Mouse (Mus musculus) heart, embryonic 11.5 days (tissue): ENCODE results near the gene Olfr1341. TPM values are rescaled to one million over a fixed set of nuclear protein-coding genes. Genes with fewer than 3 reads are reported as not detected.

Experiments
- ATAC-seq: fragments of 200-750 bp; cut with Nextera tagmentation; replicated peaks from 2 replicates; pipeline ENCODE4 v1.8.0; 2017; ENCODE audit warnings: moderate library complexity; ENCODE audit not compliant: insufficient number of reproducible peaks, low FRiP score, low TSS enrichment
- H3K27ac ChIP-seq: fragments of 300-500 bp; sonication (generic); 2 replicates; pipeline ENCODE4 v1.5.1; 2014; ENCODE audit warnings: mild to moderate bottlenecking, low read depth, low read length
- H3K27me3 ChIP-seq: fragments of 300-500 bp; sonication (generic); 2 replicates; pipeline ENCODE4 v1.6.1; 2014; ENCODE audit warnings: mild to moderate bottlenecking, low read length, mixed read lengths; ENCODE audit not compliant: control insufficient read depth, insufficient read depth
- H3K36me3 ChIP-seq: fragments of 300-500 bp; sonication (generic); 2 replicates; pipeline ENCODE4 v1.6.1; 2014; ENCODE audit warnings: mild to moderate bottlenecking, low read length, moderate library complexity, mixed read lengths; ENCODE audit not compliant: control insufficient read depth, insufficient read depth
- H3K4me1 ChIP-seq: fragments of 300-500 bp; sonication (generic); 2 replicates; pipeline ENCODE4 v1.6.1; 2014; ENCODE audit warnings: low read length; ENCODE audit not compliant: control insufficient read depth, insufficient read depth
- H3K4me2 ChIP-seq: fragments of 300-500 bp; sonication (generic); 2 replicates; pipeline ENCODE4 v1.6.1; 2014; ENCODE audit warnings: mild to moderate bottlenecking, moderate library complexity
- H3K4me3 ChIP-seq: fragments of 300-500 bp; sonication (generic); 2 replicates; pipeline ENCODE4 v1.5.1; 2014; ENCODE audit warnings: low read depth, low read length
- H3K9ac ChIP-seq: fragments of 300-500 bp; sonication (generic); 2 replicates; pipeline ENCODE4 v1.6.1; 2014; ENCODE audit warnings: mild to moderate bottlenecking, low read depth, low read length, moderate library complexity
- H3K9me3 ChIP-seq: fragments of 300-500 bp; sonication (generic); replicated peaks from 2 replicates; pipeline ENCODE4 v1.6.1; 2016; ENCODE audit warnings: low read length; ENCODE audit not compliant: control insufficient read depth
- WGBS: fragments of 180-500 bp; shearing (Covaris S2); extraction: QIAGEN DNeasy Blood & Tissue Kit; methylation state at CpG from one replicate; pipeline ENCODE4 v1.1.7; 2014; ENCODE audit not compliant: insufficient replicate concordance; 5-methylcytosine and 5-hydroxymethylcytosine counted together
- polyA plus RNA-seq: library from polyadenylated mRNA; unstranded; fragments of >200 nt; fragmentation: Nextera tagmentation; extraction: Ambion mirVana; gene quantifications from 2 replicates; pipeline ENCODE4 v1.2.1, GENCODE M21; 2014

Gene Olfr1341
- polyA plus RNA-seq, 1 experiment from 2014 or later: not detected

GRCm38 (mm10) chr4:118721742-118722483 is 18.6 kb downstream of the Olfr1341 start:
- ATAC-seq: no peak
- Histone ChIP-seq H3K36me3 (no peaks in the 10 kb centered on the region), H3K9me3 (no peaks in the 10 kb centered on the region), H3K4me3 (no peak overlapping the region), H3K27ac (no peak overlapping the region), H3K9ac (no peak overlapping the region), H3K4me1 (no peaks in the 10 kb centered on the region), H3K27me3 (no peaks in the 10 kb centered on the region), H3K4me2 (no peak overlapping the region)
- 43% methylated on average over 10 of the region's 10 CpGs for WGBS

- Histone ChIP-seq H3K4me3 (no peak within 1 kb of the TSS), H3K9me3 (no peaks in the 10 kb centered on the region), H3K36me3 (no peaks in the 10 kb centered on the region), H3K4me1 (no peaks in the 10 kb centered on the region), H3K27me3 (no peaks in the 10 kb centered on the region), H3K9ac (no peak within 1 kb of the TSS), H3K4me2 (no peak within 1 kb of the TSS), H3K27ac (no peak within 1 kb of the TSS)
- WGBS: 90% methylated on average over 1 of the region's 1 CpGs
- ATAC-seq: no peak
These were observed 28.6 kb downstream of the Olfr1341 start, which contains the start of gene Olfr1339 for GRCm38 (mm10) chr4:118731875-118732274. Gene Olfr1339 (plus strand): TSS chr4:118732175.

GRCm38 (mm10) chr4:118739574-118739973 is 36.3 kb downstream of the Olfr1341 start:
- no peaks in the 10 kb centered on the region for H3K9me3 ChIP-seq
- H3K9ac ChIP-seq: no peak overlapping the region
- no peak overlapping the region for H3K4me3 ChIP-seq
- H3K4me1 ChIP-seq: no peaks in the 10 kb centered on the region
- H3K27me3 ChIP-seq: peaks cover 20% of the 10 kb centered on the region
- no peak for ATAC-seq
- 60% methylated on average over 3 of the region's 3 CpGs for WGBS
- H3K27ac ChIP-seq: no peak overlapping the region
- H3K36me3 ChIP-seq: no peaks in the 10 kb centered on the region
- H3K4me2 ChIP-seq: no peak overlapping the region

GRCm38 (mm10) chr4:118740988-118741698 is 37.8 kb downstream of the Olfr1341 start:
- no peak for ATAC-seq
- no peak overlapping the region for H3K27ac ChIP-seq
- H3K9ac ChIP-seq: no peak overlapping the region
- no peak overlapping the region for H3K4me3 ChIP-seq
- no peak overlapping the region; the same call in 1 of the 2 replicates for H3K4me2 ChIP-seq
- peaks cover 20% of the 10 kb centered on the region for H3K27me3 ChIP-seq
- no peaks in the 10 kb centered on the region for H3K4me1 ChIP-seq
- H3K9me3 ChIP-seq: no peaks in the 10 kb centered on the region
- WGBS: 7% methylated on average over 11 of the region's 11 CpGs
- no peaks in the 10 kb centered on the region for H3K36me3 ChIP-seq

GRCm38 (mm10) chr4:118741881-118742280 is 38.6 kb downstream of the Olfr1341 start:
- peaks cover 20% of the 10 kb centered on the region for H3K27me3 ChIP-seq
- WGBS: 8% methylated on average over 16 of the region's 16 CpGs
- H3K9me3 ChIP-seq: no peaks in the 10 kb centered on the region
- H3K4me3 ChIP-seq: no peak overlapping the region
- ATAC-seq: no peak
- H3K9ac ChIP-seq: no peak overlapping the region
- H3K4me1 ChIP-seq: no peaks in the 10 kb centered on the region
- H3K27ac ChIP-seq: no peak overlapping the region
- H3K36me3 ChIP-seq: no peaks in the 10 kb centered on the region
- no peak overlapping the region; the same call in 1 of the 2 replicates for H3K4me2 ChIP-seq

- Histone ChIP-seq H3K4me2 (no peak within 1 kb of the TSS), H3K4me3 (no peak within 1 kb of the TSS), H3K4me1 (no peaks in the 10 kb centered on the region), H3K27me3 (no peaks in the 10 kb centered on the region), H3K9me3 (no peaks in the 10 kb centered on the region), H3K27ac (no peak within 1 kb of the TSS), H3K9ac (no peak within 1 kb of the TSS), H3K36me3 (no peaks in the 10 kb centered on the region)
- 52% methylated on average over 1 of the region's 1 CpGs for WGBS
- ATAC-seq: no peak
These were observed 55.3 kb downstream of the Olfr1341 start, which contains the start of gene Olfr1338 for GRCm38 (mm10) chr4:118758637-118759036. Gene Olfr1338 (minus strand): TSS chr4:118758737.

Other genes starting within 250 kb of the Olfr1341 start
- 3.7 and 4.4 TPM in 2 replicates for gene Mpl, start 246.0 kb upstream of the Olfr1341 start, polyA plus RNA-seq
- 34.6 and 40.9 TPM in 2 replicates for gene Tie1, start 213.5 kb upstream of the Olfr1341 start, polyA plus RNA-seq
- gene 2610528J11Rik, start 176.5 kb upstream of the Olfr1341 start, polyA plus RNA-seq: 0.31 and 0.39 TPM in 2 replicates
- gene Tmem125, start 159.5 kb upstream of the Olfr1341 start, polyA plus RNA-seq: 0.16 and 0.45 TPM in 2 replicates
- gene Cfap57, start 82.7 kb upstream of the Olfr1341 start, polyA plus RNA-seq: 1.2 and 1.5 TPM in 2 replicates
- 106 and 111 TPM in 2 replicates for gene Ebna1bp2, start 82.7 kb upstream of the Olfr1341 start, polyA plus RNA-seq
- gene Olfr62, start 44.6 kb upstream of the Olfr1341 start, polyA plus RNA-seq: not detected in 2 replicates
- not detected in 2 replicates for gene Olfr1342, start 10.8 kb upstream of the Olfr1341 start, polyA plus RNA-seq
- gene Olfr1340, start 16.6 kb downstream of the Olfr1341 start, polyA plus RNA-seq: not detected in 2 replicates
- gene Olfr1339, start 28.7 kb downstream of the Olfr1341 start, polyA plus RNA-seq: not detected in 2 replicates
- not detected in 2 replicates for gene Olfr1338, start 55.2 kb downstream of the Olfr1341 start, polyA plus RNA-seq
- gene Olfr1337, start 79.1 kb downstream of the Olfr1341 start, polyA plus RNA-seq: not detected in 2 replicates
- not detected in 2 replicates for gene Olfr1335, start 106.4 kb downstream of the Olfr1341 start, polyA plus RNA-seq
- not detected in 2 replicates for gene Olfr1333, start 132.8 kb downstream of the Olfr1341 start, polyA plus RNA-seq
- gene Olfr1331, start 161.1 kb downstream of the Olfr1341 start, polyA plus RNA-seq: not detected in 2 replicates
- not detected in 2 replicates for gene Olfr1330, start 185.1 kb downstream of the Olfr1341 start, polyA plus RNA-seq
- not detected in 2 replicates for gene Olfr1329, start 213.9 kb downstream of the Olfr1341 start, polyA plus RNA-seq
- gene Olfr1328, start 235.1 kb downstream of the Olfr1341 start, polyA plus RNA-seq: 0.04 TPM in 1 of 2 replicates, not detected in the other